Mouse (Mus musculus) midbrain, embryonic 11.5 days (tissue): ENCODE measurements around the gene Mob2. TPM values are rescaled to one million over a fixed set of nuclear protein-coding genes. Genes with fewer than 3 reads are reported as not detected.

Experiments
- ATAC-seq: fragments of 200-750 bp; cut with Nextera tagmentation; 2 replicates; pipeline ENCODE4 v1.8.0; 2017; ENCODE audit warnings: moderate TSS enrichment, moderate library complexity; ENCODE audit not compliant: low FRiP score
- DNase-seq: peaks from one replicate; pipeline ENCODE4 v3.0.0; 2015; ENCODE audit warnings: low spot score; ENCODE audit errors: missing footprints
- H3K27ac ChIP-seq: fragments of 300-500 bp; sonication (generic); 2 replicates; pipeline ENCODE4 v1.5.1; 2014; ENCODE audit warnings: low read depth, low read length
- H3K27me3 ChIP-seq: fragments of 300-500 bp; sonication (generic); 2 replicates; pipeline ENCODE4 v1.6.1; 2014; ENCODE audit warnings: mild to moderate bottlenecking, low read length, moderate library complexity, mixed read lengths; ENCODE audit not compliant: control insufficient read depth, insufficient read depth
- H3K36me3 ChIP-seq: fragments of 300-500 bp; sonication (generic); 2 replicates; pipeline ENCODE4 v1.6.1; 2014; ENCODE audit warnings: mild to moderate bottlenecking, low read length, moderate library complexity, mixed read lengths; ENCODE audit not compliant: control insufficient read depth, insufficient read depth
- H3K4me1 ChIP-seq: fragments of 300-500 bp; sonication (generic); 2 replicates; pipeline ENCODE4 v1.6.1; 2014; ENCODE audit warnings: low read length; ENCODE audit not compliant: control insufficient read depth, insufficient read depth
- H3K4me2 ChIP-seq: fragments of 300-500 bp; sonication (generic); 2 replicates; pipeline ENCODE4 v1.6.1; 2014; ENCODE audit warnings: mild to moderate bottlenecking, moderate library complexity
- H3K4me3 ChIP-seq: fragments of 300-500 bp; sonication (generic); 2 replicates; pipeline ENCODE4 v1.5.1; 2014; ENCODE audit warnings: low read depth, low read length
- H3K9ac ChIP-seq: fragments of 300-500 bp; sonication (generic); 2 replicates; pipeline ENCODE4 v1.6.1; 2014; ENCODE audit warnings: low read length
- H3K9me3 ChIP-seq: fragments of 300-500 bp; sonication (generic); 2 replicates; pipeline ENCODE4 v1.6.1; 2016; ENCODE audit warnings: low read length; ENCODE audit not compliant: control insufficient read depth
- WGBS: fragments of 180-500 bp; shearing (Covaris S2); extraction: QIAGEN DNeasy Blood & Tissue Kit; methylation state at CpG from one replicate; pipeline ENCODE4 v1.1.7; 2014; 5-methylcytosine and 5-hydroxymethylcytosine counted together
- polyA plus RNA-seq: library from polyadenylated mRNA; unstranded; fragments of >200 nt; fragmentation: Nextera tagmentation; extraction: Ambion mirVana; gene quantifications from 2 replicates; pipeline ENCODE4 v1.2.1, GENCODE M21; 2014

Gene Mob2
- polyA plus RNA-seq, 1 experiment from 2014 or later = 60.2 TPM

DNA sequence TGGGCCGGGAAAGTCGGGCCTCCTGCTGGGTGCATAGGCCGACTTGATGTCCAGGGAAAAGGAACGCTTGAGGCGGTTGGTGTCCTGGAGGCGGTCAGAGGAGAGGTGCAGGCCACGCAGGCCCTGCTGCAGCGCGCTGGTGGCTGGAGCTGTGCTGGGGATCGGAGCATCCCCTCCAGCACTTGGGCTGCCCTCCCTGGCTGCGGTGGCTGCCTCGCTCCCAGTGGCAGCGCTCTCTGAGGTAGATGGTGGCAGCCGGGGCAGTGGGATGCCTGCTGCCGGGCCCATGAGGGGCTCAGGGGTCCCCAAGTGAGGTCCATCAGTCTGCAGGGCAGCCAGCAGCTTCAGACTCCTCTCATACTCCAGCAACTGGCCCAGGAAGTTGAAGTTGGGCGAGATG is 21.7 kb upstream of the Mob2 start:
- H3K36me3 ChIP-seq = peaks cover 10% of the 10 kb centered on the region

DNA sequence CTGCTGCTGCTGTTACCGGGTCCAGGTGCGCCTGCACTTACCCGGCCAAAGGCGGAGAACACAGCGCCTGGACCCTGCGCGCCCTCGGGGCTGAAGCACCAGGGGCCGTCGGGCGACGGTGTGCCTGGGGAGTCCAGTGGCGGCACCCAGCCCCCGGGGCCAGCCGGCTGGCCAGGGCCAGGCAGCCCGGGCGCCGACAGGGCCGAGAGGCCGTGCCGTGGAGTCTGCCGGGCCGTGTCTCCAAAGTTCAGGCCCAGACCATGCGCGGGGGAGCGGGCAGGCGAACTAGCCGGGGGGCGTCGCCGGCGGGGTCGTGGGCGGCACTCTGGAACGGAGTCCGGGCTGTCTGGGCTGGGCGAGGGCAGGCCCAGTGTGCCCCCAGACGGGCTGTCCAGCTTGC is 21.3 kb upstream of the Mob2 start:
- WGBS = 3% methylated on average over 29 of the region's 38 CpGs
- peak overlapping the region; percentile 16; the same call in 1 of the 2 replicates for H3K4me2 ChIP-seq
- peaks cover 2% of the 10 kb centered on the region; the same call in 1 of the 2 replicates for H3K4me1 ChIP-seq
- ATAC-seq = no peak
- no peak overlapping the region for H3K27ac ChIP-seq
- peak overlapping the region; percentile 15; the same call in 1 of the 2 replicates for H3K4me3 ChIP-seq
- H3K9ac ChIP-seq = no peak overlapping the region
- H3K27me3 ChIP-seq = peaks cover 29% of the 10 kb centered on the region
- H3K9me3 ChIP-seq = no peaks in the 10 kb centered on the region
- peaks cover 10% of the 10 kb centered on the region for H3K36me3 ChIP-seq
- no peak for DNase-seq

More for the DNA sequence above, 21.7 kb upstream of the Mob2 start:
- WGBS = 17% methylated on average over 16 of the region's 16 CpGs
- H3K27me3 ChIP-seq = peaks cover 29% of the 10 kb centered on the region
- no peaks in the 10 kb centered on the region for H3K9me3 ChIP-seq
- ATAC-seq = no peak
- H3K4me3 ChIP-seq = no peak overlapping the region
- no peak for DNase-seq
- no peak overlapping the region for H3K9ac ChIP-seq
- H3K27ac ChIP-seq = no peak overlapping the region
- 0 out of 2 replicates have a peak overlapping the region, but pooled peaks have one; percentile 16 for H3K4me2 ChIP-seq
- peaks cover 2% of the 10 kb centered on the region; the same call in 1 of the 2 replicates for H3K4me1 ChIP-seq

- Histone ChIP-seq H3K9ac (no peak overlapping the region), H3K4me1 (peaks cover 2% of the 10 kb centered on the region; the same call in 1 of the 2 replicates), H3K36me3 (peaks cover 10% of the 10 kb centered on the region), H3K27ac (no peak overlapping the region), H3K4me3 (peak overlapping the region; percentile 15; the same call in 1 of the 2 replicates), H3K9me3 (no peaks in the 10 kb centered on the region), H3K4me2 (peak overlapping the region; percentile 16; the same call in 1 of the 2 replicates), H3K27me3 (peaks cover 29% of the 10 kb centered on the region)
- ATAC-seq (no peak), DNase-seq (no peak)
- WGBS = 43% methylated on average over 14 of the region's 17 CpGs
Observed at GRCm38 (mm10) chr7:142081736-142082135, 20.9 kb upstream of the Mob2 start.

GRCm38 (mm10) chr7:142080876-142081275 is 20.0 kb upstream of the Mob2 start:
- H3K27ac ChIP-seq = no peak overlapping the region
- DNase-seq = no peak
- no peak overlapping the region for H3K9ac ChIP-seq
- H3K36me3 ChIP-seq = peaks cover 6% of the 10 kb centered on the region
- H3K27me3 ChIP-seq = peaks cover 29% of the 10 kb centered on the region
- no peak for ATAC-seq
- H3K4me3 ChIP-seq = no peak overlapping the region
- 54% methylated on average over 2 of the region's 2 CpGs for WGBS
- no peak overlapping the region for H3K4me2 ChIP-seq
- H3K9me3 ChIP-seq = no peaks in the 10 kb centered on the region
- peaks cover 2% of the 10 kb centered on the region; the same call in 1 of the 2 replicates for H3K4me1 ChIP-seq

- H3K4me2 ChIP-seq = no peak overlapping the region
- H3K4me1 ChIP-seq = peaks cover 2% of the 10 kb centered on the region; the same call in 1 of the 2 replicates
- H3K9ac ChIP-seq = no peak overlapping the region
- H3K4me3 ChIP-seq = no peak overlapping the region
- H3K27me3 ChIP-seq = peaks cover 24% of the 10 kb centered on the region
- ATAC-seq = no peak
- 65% methylated on average over 5 of the region's 5 CpGs for WGBS
- peaks cover 6% of the 10 kb centered on the region for H3K36me3 ChIP-seq
- no peaks in the 10 kb centered on the region for H3K9me3 ChIP-seq
- H3K27ac ChIP-seq = no peak overlapping the region
- DNase-seq = no peak
Observed at GRCm38 (mm10) chr7:142079365-142079764, 18.5 kb upstream of the Mob2 start.

DNA sequence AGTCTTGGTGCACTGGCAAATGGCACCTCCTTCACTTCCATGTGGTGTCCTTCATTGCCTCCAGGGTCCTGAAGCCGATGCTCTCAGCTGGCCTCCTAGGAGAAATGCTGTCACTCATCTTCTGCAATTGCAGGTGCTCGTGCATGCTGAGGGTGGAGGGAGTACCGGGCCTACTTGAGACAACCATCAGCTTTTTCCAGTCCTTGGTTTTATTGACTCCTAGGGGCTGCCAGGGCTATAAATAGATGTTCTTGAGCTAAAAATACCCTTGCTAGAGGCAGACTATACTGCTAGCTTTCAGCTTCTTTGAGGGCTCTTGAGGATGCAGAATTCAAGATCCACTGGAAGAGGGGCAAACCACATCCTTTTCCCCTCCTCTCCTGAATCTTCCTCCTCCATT is 16.3 kb upstream of the Mob2 start:
- H3K4me1 ChIP-seq = 0 out of 2 replicates have a peak, but pooled peaks cover 2% of the 10 kb centered on the region
- H3K36me3 ChIP-seq = peaks cover 2% of the 10 kb centered on the region; the same call in 1 of the 2 replicates
- DNase-seq = no peak
- H3K4me3 ChIP-seq = no peak overlapping the region
- no peak overlapping the region for H3K27ac ChIP-seq
- H3K9ac ChIP-seq = no peak overlapping the region
- no peak overlapping the region for H3K4me2 ChIP-seq
- peaks cover 4% of the 10 kb centered on the region for H3K27me3 ChIP-seq
- WGBS = 90% methylated on average over 3 of the region's 3 CpGs
- ATAC-seq = no peak
- H3K9me3 ChIP-seq = no peaks in the 10 kb centered on the region

DNA sequence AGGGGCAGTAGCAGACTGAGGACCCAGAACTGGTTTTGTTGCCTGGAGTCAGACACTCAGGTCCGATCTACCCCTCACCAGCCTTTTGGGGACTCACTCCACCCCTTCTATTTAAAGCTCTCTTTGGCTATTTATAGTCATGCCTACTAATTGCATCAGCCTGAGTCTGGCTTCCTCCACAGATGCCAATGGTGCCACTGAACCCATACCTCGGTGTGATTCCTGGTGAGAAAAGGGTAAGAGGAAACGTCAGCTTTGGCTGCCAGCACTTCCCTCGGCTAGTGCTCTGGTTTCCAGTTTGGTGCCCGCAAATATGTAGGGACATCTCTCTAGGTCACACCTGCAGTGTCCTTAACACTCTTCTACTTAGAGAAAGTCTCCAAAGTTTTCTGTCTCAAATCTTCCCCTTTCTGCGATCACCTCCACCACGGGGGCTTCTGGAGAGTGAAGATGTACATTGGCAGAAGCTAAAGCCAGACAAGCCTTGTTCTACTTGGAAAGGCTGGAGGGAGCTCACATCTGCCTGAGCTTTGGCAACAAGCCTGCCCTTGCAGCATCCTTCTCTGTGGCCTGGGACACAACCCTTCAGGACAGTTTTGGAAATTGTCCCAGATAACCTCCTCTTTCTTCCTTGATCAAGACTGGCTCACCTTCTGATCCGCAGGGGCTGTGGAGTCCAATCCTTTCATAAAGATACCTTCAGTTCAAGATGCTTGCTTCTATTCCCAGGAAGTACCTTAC is 13.5 kb upstream of the Mob2 start:
- H3K4me3 ChIP-seq = no peak overlapping the region
- H3K4me1 ChIP-seq = peaks cover 3% of the 10 kb centered on the region; the same call in 1 of the 2 replicates
- ATAC-seq = no peak
- DNase-seq = no peak
- H3K9me3 ChIP-seq = no peaks in the 10 kb centered on the region
- WGBS = 78% methylated on average over 8 of the region's 8 CpGs
- H3K4me2 ChIP-seq = no peak overlapping the region
- no peak overlapping the region for H3K27ac ChIP-seq
- H3K36me3 ChIP-seq = no peaks in the 10 kb centered on the region
- H3K9ac ChIP-seq = no peak overlapping the region
- H3K27me3 ChIP-seq = no peaks in the 10 kb centered on the region; the same call in 1 of the 2 replicates

DNA sequence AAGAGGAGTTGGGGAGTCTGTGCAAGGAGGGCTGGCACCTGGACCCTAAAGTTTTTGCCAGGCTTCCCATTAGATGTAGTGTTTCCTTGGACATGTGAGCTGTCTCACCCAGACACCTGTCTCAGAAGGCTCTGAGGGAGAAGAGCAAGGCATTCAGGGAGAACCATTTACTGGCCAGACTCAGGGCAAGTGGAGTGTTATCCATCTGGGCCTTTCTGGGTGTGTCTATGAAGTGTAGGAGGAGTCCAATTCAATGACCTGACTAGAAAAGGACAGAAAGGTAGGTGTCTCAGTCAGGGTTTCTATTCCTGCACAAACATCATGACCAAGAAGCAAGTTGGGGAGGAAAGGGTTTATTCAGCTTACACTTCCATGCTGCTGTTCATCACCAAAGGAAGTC is 10.9 kb upstream of the Mob2 start:
- DNase-seq (no peak), ATAC-seq (no peak)
- no peaks in the 10 kb centered on the region for H3K9me3 ChIP-seq
- no peak overlapping the region for H3K4me2 ChIP-seq
- no peaks in the 10 kb centered on the region for H3K36me3 ChIP-seq
- H3K27ac ChIP-seq = no peak overlapping the region
- H3K4me1 ChIP-seq = peaks cover 3% of the 10 kb centered on the region; the same call in 1 of the 2 replicates
- no peak overlapping the region for H3K9ac ChIP-seq
- H3K27me3 ChIP-seq = no peaks in the 10 kb centered on the region; the same call in 1 of the 2 replicates
- no peak overlapping the region for H3K4me3 ChIP-seq

DNA sequence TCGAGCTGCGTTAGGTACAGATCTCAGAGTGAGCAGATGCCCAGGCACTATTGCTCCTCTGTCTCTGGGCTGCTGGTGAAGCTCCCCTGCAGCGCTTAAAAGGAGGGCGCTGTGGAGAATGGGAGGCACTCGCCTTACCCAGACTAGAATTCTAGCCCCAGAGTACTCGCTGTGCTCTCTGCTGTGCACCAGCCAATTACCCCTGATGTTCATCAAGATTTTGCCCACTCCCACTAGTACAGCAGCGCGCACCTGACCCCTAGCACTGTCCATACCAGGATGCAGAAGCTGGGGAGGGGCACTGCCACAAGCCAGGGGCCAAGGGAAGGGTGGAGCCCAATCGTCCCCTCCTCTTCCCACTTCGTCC is 10.3 kb upstream of the Mob2 start:
- Histone ChIP-seq H3K36me3 (no peaks in the 10 kb centered on the region), H3K27ac (no peak overlapping the region), H3K9ac (0 out of 2 replicates have a peak overlapping the region, but pooled peaks have one; percentile 9), H3K4me2 (peak overlapping the region; percentile 23), H3K4me1 (peaks cover 3% of the 10 kb centered on the region; the same call in 1 of the 2 replicates), H3K27me3 (no peaks in the 10 kb centered on the region; the same call in 1 of the 2 replicates), H3K4me3 (no peak overlapping the region), H3K9me3 (no peaks in the 10 kb centered on the region)
- WGBS = 11% methylated on average over 10 of the region's 10 CpGs
- ATAC-seq (peak; percentile 62; the same call in 1 of the 2 replicates), DNase-seq (no peak)
